Mouse (Mus musculus) forebrain, embryonic 11.5 days (tissue): ENCODE measurements around the gene Col25a1. TPM values are rescaled to one million over a fixed set of nuclear protein-coding genes. Genes with fewer than 3 reads are reported as not detected.

ENCODE experiments used
- ATAC-seq: fragments of 200-750 bp; cut with Nextera tagmentation; replicated peaks from 2 replicates; pipeline ENCODE4 v1.8.0; 2017; ENCODE audit warnings: moderate TSS enrichment; ENCODE audit not compliant: low FRiP score
- DNase-seq: peaks from one replicate; pipeline ENCODE4 v3.0.0-alpha.2; 2017; ENCODE audit warnings: low spot score
- H3K27ac ChIP-seq: fragments of 300-500 bp; sonication (generic); 2 replicates; pipeline ENCODE4 v1.5.1; 2014; ENCODE audit warnings: low read depth, low read length
- H3K27me3 ChIP-seq: fragments of 300-500 bp; sonication (generic); 2 replicates; pipeline ENCODE4 v1.6.1; 2014; ENCODE audit warnings: mild to moderate bottlenecking, low read length, mixed read lengths; ENCODE audit not compliant: control insufficient read depth, insufficient read depth
- H3K36me3 ChIP-seq: fragments of 300-500 bp; sonication (generic); 2 replicates; pipeline ENCODE4 v1.6.1; 2014; ENCODE audit warnings: mild to moderate bottlenecking, low read length, moderate library complexity, mixed read lengths; ENCODE audit not compliant: control insufficient read depth, insufficient read depth
- H3K4me1 ChIP-seq: fragments of 300-500 bp; sonication (generic); replicated peaks from 2 replicates; pipeline ENCODE4 v1.6.1; 2014; ENCODE audit warnings: low read length, mixed read lengths; ENCODE audit not compliant: control insufficient read depth, insufficient read depth
- H3K4me2 ChIP-seq: fragments of 300-500 bp; sonication (generic); 2 replicates; pipeline ENCODE4 v1.6.1; 2014; ENCODE audit warnings: low read depth, mild to moderate bottlenecking, low read length, moderate library complexity, mixed read lengths; ENCODE audit not compliant: severe bottlenecking
- H3K4me3 ChIP-seq: fragments of 300-500 bp; sonication (generic); 2 replicates; pipeline ENCODE4 v1.5.1; 2014; ENCODE audit warnings: low read depth, low read length
- H3K9ac ChIP-seq: fragments of 300-500 bp; sonication (generic); 2 replicates; pipeline ENCODE4 v1.6.1; 2014; ENCODE audit warnings: low read length
- H3K9me3 ChIP-seq: fragments of 300-500 bp; sonication (generic); 2 replicates; pipeline ENCODE4 v1.6.1; 2016; ENCODE audit warnings: low read length, mixed read lengths; ENCODE audit not compliant: control insufficient read depth
- WGBS: fragments of 180-500 bp; shearing (Covaris S2); extraction: QIAGEN DNeasy Blood & Tissue Kit; methylation state at CpG from one replicate; pipeline ENCODE4 v1.1.7; 2014; 5-methylcytosine and 5-hydroxymethylcytosine counted together
- polyA plus RNA-seq: library from polyadenylated mRNA; unstranded; fragments of >200 nt; fragmentation: Nextera tagmentation; extraction: Ambion mirVana; gene quantifications from 2 replicates; pipeline ENCODE4 v1.2.1, GENCODE M21; 2014

The Col25a1 gene
- polyA plus RNA-seq, 1 experiment from 2014 or later = 2.4 TPM

DNA sequence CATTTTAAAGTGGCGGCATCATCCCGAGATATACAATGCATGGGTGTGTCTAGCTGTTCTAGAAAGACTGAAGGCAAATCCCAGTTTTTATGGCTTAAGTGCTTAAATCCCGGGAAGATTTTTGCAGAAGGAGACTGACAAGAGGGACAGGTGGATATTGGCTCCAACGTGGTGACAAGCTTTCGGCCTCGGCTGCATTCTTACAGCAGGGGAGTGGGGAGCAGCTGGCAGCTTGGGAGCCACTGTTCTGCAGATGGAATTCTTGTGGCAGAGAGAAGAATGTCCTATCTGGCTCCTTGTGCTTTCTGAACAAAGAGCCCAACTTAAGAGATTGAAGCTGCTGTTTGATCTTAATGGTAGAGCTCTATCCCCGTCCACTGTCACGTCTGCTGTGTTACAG, 16.5 kb downstream of the Col25a1 start:
- no peak overlapping the region for H3K27ac ChIP-seq
- H3K4me3 ChIP-seq = no peak overlapping the region
- no peaks in the 10 kb centered on the region for H3K36me3 ChIP-seq
- H3K4me2 ChIP-seq = no peak overlapping the region
- no peak for DNase-seq
- no peaks in the 10 kb centered on the region for H3K27me3 ChIP-seq
- no peak overlapping the region for H3K9ac ChIP-seq
- WGBS = 72% methylated on average over 8 of the region's 8 CpGs
- no peak for ATAC-seq
- H3K9me3 ChIP-seq = no peaks in the 10 kb centered on the region
- no peaks in the 10 kb centered on the region for H3K4me1 ChIP-seq

DNA sequence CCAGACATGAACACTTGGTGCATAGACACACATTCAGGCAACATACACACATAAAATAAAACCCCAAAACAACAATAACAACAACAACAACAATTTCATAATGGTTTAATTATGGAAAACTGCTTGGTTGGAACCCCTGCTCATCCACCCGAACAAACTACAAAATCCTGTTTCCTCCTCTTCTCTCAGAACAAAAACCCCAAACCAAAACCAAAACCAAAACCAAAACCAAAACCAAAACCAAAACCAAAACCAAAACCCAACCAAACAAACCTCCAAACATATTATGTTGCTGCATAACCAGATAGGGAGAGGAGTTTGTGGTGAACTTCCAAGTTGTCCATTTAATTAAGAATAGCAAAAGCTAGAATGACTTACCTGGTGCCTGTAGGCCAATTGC, 17.9 kb downstream of the Col25a1 start:
- H3K4me1 ChIP-seq = no peaks in the 10 kb centered on the region
- no peak overlapping the region for H3K27ac ChIP-seq
- no peak overlapping the region for H3K4me3 ChIP-seq
- H3K36me3 ChIP-seq = no peaks in the 10 kb centered on the region
- H3K9ac ChIP-seq = no peak overlapping the region
- no peaks in the 10 kb centered on the region for H3K27me3 ChIP-seq
- no peak for DNase-seq
- no peak overlapping the region for H3K4me2 ChIP-seq
- 92% methylated on average over 1 of the region's 1 CpGs for WGBS
- ATAC-seq = no peak
- H3K9me3 ChIP-seq = no peaks in the 10 kb centered on the region

DNA sequence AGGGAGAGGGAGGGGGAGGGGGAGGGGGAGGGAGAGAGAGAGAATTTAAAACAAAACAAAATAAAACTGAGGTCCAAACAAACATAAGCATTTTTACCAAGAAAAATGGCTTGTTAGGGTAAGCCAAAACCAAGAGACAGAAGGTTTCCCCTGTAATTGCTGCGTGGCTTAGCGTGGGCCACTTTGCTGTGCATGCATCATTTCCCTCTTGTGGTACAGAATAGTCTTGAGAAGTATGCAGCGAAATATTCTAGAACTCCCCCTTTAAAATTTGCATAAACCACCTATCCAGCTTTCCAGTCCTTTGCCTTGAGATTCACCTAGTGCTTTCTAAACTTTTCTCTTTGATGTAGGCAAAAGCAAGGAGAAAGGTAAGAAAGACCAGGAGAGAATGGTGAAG, 21.8 kb downstream of the Col25a1 start:
- Histone ChIP-seq H3K9me3 (no peaks in the 10 kb centered on the region), H3K4me1 (no peaks in the 10 kb centered on the region), H3K9ac (no peak overlapping the region), H3K4me3 (no peak overlapping the region), H3K27me3 (no peaks in the 10 kb centered on the region), H3K27ac (no peak overlapping the region), H3K36me3 (no peaks in the 10 kb centered on the region), H3K4me2 (no peak overlapping the region)
- no peak for ATAC-seq
- DNase-seq = no peak
- 91% methylated on average over 3 of the region's 3 CpGs for WGBS

DNA sequence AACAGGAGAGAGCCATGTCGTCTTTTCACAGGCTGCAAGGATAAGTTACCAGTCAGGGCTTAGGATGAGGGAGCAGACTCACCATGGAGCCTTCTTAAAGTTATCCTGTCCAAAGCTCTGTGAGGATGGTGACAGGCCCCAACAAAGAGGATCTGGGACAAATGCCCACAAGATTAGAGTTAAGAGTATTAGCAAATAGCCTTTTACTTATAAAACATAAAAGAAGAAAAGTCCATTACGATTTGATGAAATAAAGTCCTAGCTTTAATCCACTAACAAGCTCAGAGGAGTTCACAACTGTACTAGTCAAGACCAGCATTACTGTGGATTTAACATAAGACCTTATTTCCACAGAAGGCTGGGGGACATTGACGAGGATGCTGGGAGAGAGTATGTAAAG, 26.2 kb downstream of the Col25a1 start:
- ATAC-seq (no peak), DNase-seq (no peak)
- H3K4me2 ChIP-seq = no peak overlapping the region
- H3K27me3 ChIP-seq = no peaks in the 10 kb centered on the region
- WGBS = 45% methylated on average over 3 of the region's 3 CpGs
- no peaks in the 10 kb centered on the region for H3K9me3 ChIP-seq
- no peaks in the 10 kb centered on the region for H3K36me3 ChIP-seq
- H3K4me3 ChIP-seq = no peak overlapping the region
- H3K4me1 ChIP-seq = no peaks in the 10 kb centered on the region; the same call in 1 of the 2 replicates
- H3K27ac ChIP-seq = no peak overlapping the region
- no peak overlapping the region for H3K9ac ChIP-seq

DNA sequence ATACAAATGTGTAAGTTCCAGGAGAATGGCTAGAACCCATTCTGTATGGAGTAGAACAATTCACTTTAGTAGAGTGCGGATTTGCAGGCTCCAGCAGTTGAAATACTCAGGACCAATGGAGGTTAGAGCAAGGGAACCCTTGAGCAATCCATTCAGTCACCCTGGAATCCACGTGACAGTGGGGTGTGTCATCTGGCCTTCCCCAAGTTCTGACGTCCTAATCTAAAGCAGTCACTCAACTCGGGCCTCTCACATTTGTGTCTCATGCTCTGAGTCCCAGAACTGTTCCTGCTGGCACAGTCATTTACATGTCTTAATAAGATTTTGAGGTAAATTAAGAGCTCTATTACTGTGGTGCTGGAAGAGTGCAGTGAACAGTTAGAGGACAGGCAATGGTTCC, 28.6 kb downstream of the Col25a1 start:
- no peaks in the 10 kb centered on the region for H3K36me3 ChIP-seq
- no peaks in the 10 kb centered on the region for H3K27me3 ChIP-seq
- no peak overlapping the region for H3K4me3 ChIP-seq
- ATAC-seq = no peak
- 81% methylated on average over 4 of the region's 4 CpGs for WGBS
- H3K4me2 ChIP-seq = no peak overlapping the region
- H3K9ac ChIP-seq = no peak overlapping the region
- H3K9me3 ChIP-seq = no peaks in the 10 kb centered on the region
- no peaks in the 10 kb centered on the region; the same call in 1 of the 2 replicates for H3K4me1 ChIP-seq
- no peak for DNase-seq
- no peak overlapping the region for H3K27ac ChIP-seq

DNA sequence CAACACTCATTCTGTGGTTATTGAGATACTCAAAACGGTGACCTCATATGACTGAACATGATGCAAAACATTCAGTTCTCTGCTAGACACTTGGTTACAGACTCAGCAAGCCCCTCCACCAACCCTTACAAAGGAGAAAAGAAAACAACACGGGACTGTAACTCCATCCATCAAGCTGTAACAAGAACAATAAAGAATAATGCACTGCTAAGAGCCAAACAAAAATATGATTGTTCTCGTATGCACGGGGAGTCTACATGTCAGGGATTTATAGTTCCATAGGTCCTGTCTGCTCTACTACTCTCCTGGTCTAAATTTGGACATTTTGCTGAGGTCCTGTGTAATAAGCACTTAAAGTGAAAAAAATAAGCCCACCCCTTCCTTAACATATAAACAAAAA, 29.6 kb downstream of the Col25a1 start:
- H3K36me3 ChIP-seq = no peaks in the 10 kb centered on the region
- H3K9ac ChIP-seq = no peak overlapping the region
- no peak overlapping the region for H3K27ac ChIP-seq
- no peaks in the 10 kb centered on the region for H3K9me3 ChIP-seq
- WGBS = 62% methylated on average over 4 of the region's 4 CpGs
- H3K27me3 ChIP-seq = no peaks in the 10 kb centered on the region
- ATAC-seq (peak; percentile 21; the same call in 1 of the 2 replicates), DNase-seq (no peak)
- H3K4me3 ChIP-seq = no peak overlapping the region
- H3K4me1 ChIP-seq = no peaks in the 10 kb centered on the region; the same call in 1 of the 2 replicates
- H3K4me2 ChIP-seq = no peak overlapping the region

DNA sequence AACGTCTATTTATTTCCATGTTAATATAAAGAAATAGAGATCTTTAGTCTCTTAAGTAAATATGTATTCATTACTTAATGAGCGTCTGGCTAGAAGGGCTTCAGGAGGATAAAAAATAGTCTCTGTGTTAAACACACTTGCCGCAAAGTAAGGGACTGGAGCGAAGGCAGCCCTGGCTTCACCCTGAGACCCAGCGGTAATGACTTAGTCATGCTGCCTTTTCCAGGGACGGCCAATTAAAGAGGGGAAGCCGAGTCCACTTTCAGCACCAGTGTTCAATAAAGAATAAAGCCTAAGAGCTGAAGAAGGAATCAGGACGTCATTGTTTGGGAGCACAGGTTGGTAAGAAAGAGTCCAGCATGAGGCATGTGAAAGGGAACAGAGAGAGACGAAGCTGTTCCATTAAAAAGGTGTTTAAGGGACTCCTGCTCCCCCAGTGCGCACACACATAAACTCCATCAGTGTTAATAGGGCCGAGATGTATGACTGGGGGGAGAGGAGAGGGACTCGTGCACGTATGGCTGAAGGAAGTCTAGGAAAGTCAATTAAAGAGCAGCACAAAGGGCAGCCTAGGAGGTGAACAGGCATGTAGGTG, 30.1 kb downstream of the Col25a1 start:
- Histone ChIP-seq H3K4me3 (no peak overlapping the region), H3K9ac (no peak overlapping the region), H3K4me1 (no peaks in the 10 kb centered on the region; the same call in 1 of the 2 replicates), H3K27ac (no peak overlapping the region), H3K9me3 (no peaks in the 10 kb centered on the region), H3K4me2 (peak overlapping the region; percentile 1; the same call in 1 of the 2 replicates), H3K36me3 (no peaks in the 10 kb centered on the region), H3K27me3 (no peaks in the 10 kb centered on the region)
- DNase-seq (peak; percentile 60), ATAC-seq (peak; percentile 77)
- WGBS = 27% methylated on average over 13 of the region's 13 CpGs

DNA sequence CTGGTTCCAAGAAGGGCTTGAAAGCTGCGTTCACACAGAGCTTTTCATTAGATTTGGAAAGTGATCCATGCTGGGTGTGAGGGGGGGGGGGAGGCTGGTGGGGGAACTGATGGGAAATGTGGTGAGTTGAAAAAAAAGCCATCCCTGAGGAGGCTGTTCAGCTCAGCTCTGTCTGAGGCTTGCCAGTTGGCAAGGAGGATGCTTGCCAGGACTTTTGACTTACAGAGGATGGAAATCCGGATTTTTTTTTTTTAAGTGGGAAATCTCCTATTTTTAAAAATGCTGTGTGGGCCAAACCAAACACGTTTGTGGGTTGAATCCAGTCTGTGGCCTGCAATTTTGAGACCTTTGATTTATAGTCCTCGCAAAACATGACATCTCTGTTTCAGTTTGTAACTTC, 35.6 kb downstream of the Col25a1 start:
- Histone ChIP-seq H3K9ac (no peak overlapping the region), H3K27ac (no peak overlapping the region), H3K4me3 (no peak overlapping the region), H3K4me2 (no peak overlapping the region), H3K36me3 (no peaks in the 10 kb centered on the region), H3K4me1 (no peaks in the 10 kb centered on the region), H3K9me3 (no peaks in the 10 kb centered on the region), H3K27me3 (no peaks in the 10 kb centered on the region)
- no peak for ATAC-seq
- WGBS = 87% methylated on average over 4 of the region's 4 CpGs
- DNase-seq = no peak

DNA sequence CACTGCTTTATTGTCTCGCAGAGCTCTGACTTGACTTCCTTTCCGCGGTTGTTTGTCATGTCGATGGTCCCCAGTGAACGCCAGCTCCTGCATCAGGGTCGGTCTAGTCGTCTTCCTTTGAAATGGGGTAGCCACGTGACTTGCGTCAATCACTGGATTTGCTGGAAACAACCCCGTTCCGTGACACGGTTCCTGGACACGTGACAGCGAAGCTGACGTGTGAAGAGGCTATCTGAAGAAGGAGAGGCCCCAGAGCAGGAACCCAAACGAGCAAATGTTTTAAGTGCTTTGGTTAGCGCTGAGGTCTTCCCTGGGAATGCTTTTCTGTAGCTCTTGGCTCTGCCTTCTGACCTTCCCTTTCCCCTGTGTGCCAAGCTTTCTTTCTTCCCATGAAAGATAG, 41.5 kb downstream of the Col25a1 start:
- 83% methylated on average over 17 of the region's 17 CpGs for WGBS
- Histone ChIP-seq H3K27ac (no peak overlapping the region), H3K4me2 (no peak overlapping the region), H3K4me1 (no peaks in the 10 kb centered on the region), H3K27me3 (no peaks in the 10 kb centered on the region), H3K36me3 (no peaks in the 10 kb centered on the region), H3K4me3 (no peak overlapping the region), H3K9ac (no peak overlapping the region), H3K9me3 (no peaks in the 10 kb centered on the region)
- no peak for ATAC-seq
- DNase-seq = no peak
